16 mouse cellular contexts compared by ENCODE assay signal in the genomic region with DNA sequence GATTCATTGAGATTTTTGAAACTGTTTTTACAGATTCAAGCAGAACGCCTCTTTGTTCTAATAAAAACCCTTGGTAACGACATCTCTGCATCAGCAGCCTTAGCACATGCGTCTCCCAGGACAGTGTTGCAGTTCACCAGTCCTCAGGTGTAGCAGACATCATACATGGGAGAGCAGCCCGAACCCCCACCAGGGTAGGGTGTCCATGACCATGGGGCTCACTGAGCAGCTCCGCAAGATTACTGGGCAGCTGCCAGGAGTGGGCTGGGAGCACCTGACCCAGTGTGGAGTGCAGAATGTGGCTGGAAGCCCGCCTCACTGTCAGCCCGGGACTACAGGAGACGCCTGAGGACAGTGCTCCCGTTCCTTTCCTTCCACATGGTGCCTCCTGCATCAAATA. TPM values are rescaled to one million over a fixed set of nuclear protein-coding genes. Genes with fewer than 3 reads are reported as not detected.
DNase-seq lines count a peak whose midpoint lies in the region; ATAC-seq lines count a peak whose summit lies in the region.
"Had no signal": no experiment of that assay in that cellular context is flagged by ENCODE, and none has a peak within 500 bp of the region (broad histone marks: within the 10 kb centered on the region; RNA-seq: fewer than 3 reads in every experiment).

No protein-coding gene starts in this region.

- no peak overlapping the region for H3K4me3 ChIP-seq in liver, embryonic 11.5 days (ENCODE audit: low read depth, low read length)
- no peak overlapping the region for H3K4me3 ChIP-seq in kidney, embryonic 15.5 days (replicated peaks)
- H3K4me3 ChIP-seq in liver, embryonic 16.5 days (ENCODE audit: low read depth, low read length) = no peak overlapping the region
- H3K4me3 ChIP-seq: embryonic facial prominence, embryonic 13.5 days; forebrain, embryonic 15.5 days; left cerebral cortex, adult 2 months had no signal

- no peak for ATAC-seq in liver, embryonic 11.5 days (replicated peaks; ENCODE audit: low FRiP score)
- ATAC-seq in kidney, embryonic 15.5 days (replicated peaks; ENCODE audit: low FRiP score) = no peak
- no peak for ATAC-seq in liver, embryonic 16.5 days (ENCODE audit: low read depth)
- ATAC-seq: forebrain, embryonic 15.5 days; hindbrain, embryonic 16.5 days had no signal

- H3K27ac ChIP-seq in liver, embryonic 11.5 days (ENCODE audit: low read depth, low read length) = peak overlapping the region; percentile 94
- peak overlapping the region; percentile 89 for H3K27ac ChIP-seq in kidney, embryonic 15.5 days
- peak overlapping the region; percentile 93 for H3K27ac ChIP-seq in liver, embryonic 16.5 days (ENCODE audit: low read length)
- H3K27ac ChIP-seq: embryonic facial prominence, embryonic 13.5 days; forebrain, embryonic 15.5 days had no signal

- H3K4me2 ChIP-seq in liver, embryonic 11.5 days = no peak overlapping the region
- no peak overlapping the region for H3K4me2 ChIP-seq in kidney, embryonic 15.5 days
- no peak overlapping the region for H3K4me2 ChIP-seq in liver, embryonic 16.5 days (ENCODE audit: low read depth, low read length)
- H3K4me2 ChIP-seq: embryonic facial prominence, embryonic 13.5 days; forebrain, embryonic 15.5 days had no signal

- 72% methylated on average over 9 of the region's 9 CpGs for WGBS in liver, embryonic 11.5 days
- WGBS in kidney, embryonic 15.5 days = 88% methylated on average over 9 of the region's 9 CpGs
- 79% methylated on average over 9 of the region's 9 CpGs for WGBS in liver, embryonic 16.5 days (ENCODE audit: insufficient replicate concordance)

- H3K36me3 ChIP-seq in liver, embryonic 11.5 days (ENCODE audit: control insufficient read depth, insufficient read depth, low read length) = peaks cover 52% of the 10 kb centered on the region
- H3K36me3 ChIP-seq in kidney, embryonic 15.5 days = peaks cover 58% of the 10 kb centered on the region
- H3K36me3 ChIP-seq in liver, embryonic 16.5 days (ENCODE audit: control insufficient read depth, insufficient read depth) = peaks cover 48% of the 10 kb centered on the region

- no peak overlapping the region for H3K9ac ChIP-seq in liver, embryonic 11.5 days (ENCODE audit: low read depth, low read length)
- no peak overlapping the region for H3K9ac ChIP-seq in kidney, embryonic 15.5 days
- no peak overlapping the region for H3K9ac ChIP-seq in liver, embryonic 16.5 days (ENCODE audit: low read depth, low read length)
- H3K9ac ChIP-seq: embryonic facial prominence, embryonic 13.5 days; forebrain, embryonic 15.5 days had no signal

- peaks cover 35% of the 10 kb centered on the region for H3K4me1 ChIP-seq in liver, embryonic 11.5 days (replicated peaks; ENCODE audit: control insufficient read depth, insufficient read depth, low read length)
- H3K4me1 ChIP-seq in kidney, embryonic 15.5 days = peaks cover 51% of the 10 kb centered on the region
- H3K4me1 ChIP-seq in liver, embryonic 16.5 days (ENCODE audit: control insufficient read depth, low read depth, low read length) = peaks cover 37% of the 10 kb centered on the region

- no peaks in the 10 kb centered on the region for H3K9me3 ChIP-seq in liver, embryonic 11.5 days (ENCODE audit: control insufficient read depth, low read length)
- H3K9me3 ChIP-seq in kidney, embryonic 15.5 days (replicated peaks) = no peaks in the 10 kb centered on the region
- no peaks in the 10 kb centered on the region for H3K9me3 ChIP-seq in liver, embryonic 16.5 days (replicated peaks; ENCODE audit: control insufficient read depth, low read length)
- H3K9me3 ChIP-seq: embryonic facial prominence, embryonic 13.5 days; forebrain, embryonic 15.5 days had no signal

- DNase-seq in liver, embryonic 11.5 days (ENCODE audit: low spot score) = no peak
- DNase-seq in liver = no peak
- peak; percentile 71 for DNase-seq in kidney, adult 18-20 months
- no peak for DNase-seq in embryo, embryonic 10.5 days (ENCODE audit: low spot score)
- DNase-seq in cerebellum, adult 18-20 months = no peak
- DNase-seq: gastrocnemius, postnatal 25 days; right cerebral cortex, postnatal 14 days had no signal

- no peaks in the 10 kb centered on the region for H3K27me3 ChIP-seq in liver, embryonic 11.5 days (replicated peaks; ENCODE audit: control insufficient read depth, insufficient read depth, low read length)
- H3K27me3 ChIP-seq in kidney, embryonic 15.5 days = no peaks in the 10 kb centered on the region
- H3K27me3 ChIP-seq in liver, embryonic 16.5 days (ENCODE audit: control insufficient read depth, insufficient read depth, low read depth, low read length) = no peaks in the 10 kb centered on the region

RNA-seq across cellular contexts. Expression of a gene that starts 4.6 kb away (rescaled TPM):
- polyA plus RNA-seq in liver, embryonic 11.5 days (2014; fragmentation: Nextera tagmentation; extraction: Ambion mirVana) = 414 and 426 TPM in 2 replicates
- polyA plus RNA-seq in kidney, embryonic 15.5 days (2015; fragmentation: Nextera tagmentation; extraction: Ambion mirVana) = 51.8 and 61.1 TPM in 2 replicates
- 271 and 290 TPM in 2 replicates for polyA plus RNA-seq in liver, embryonic 16.5 days (2015; fragmentation: Nextera tagmentation; extraction: Ambion mirVana)

RNA-seq across cellular contexts. Expression of a gene that starts 9.9 kb away (rescaled TPM):
- polyA plus RNA-seq in liver, embryonic 11.5 days (2014; fragmentation: Nextera tagmentation; extraction: Ambion mirVana) = 20.3 and 22.5 TPM in 2 replicates
- polyA plus RNA-seq in kidney, embryonic 15.5 days (2015; fragmentation: Nextera tagmentation; extraction: Ambion mirVana) = 21.9 and 23.0 TPM in 2 replicates
- 11.8 and 12.2 TPM in 2 replicates for polyA plus RNA-seq in liver, embryonic 16.5 days (2015; fragmentation: Nextera tagmentation; extraction: Ambion mirVana)

RNA-seq across cellular contexts. Expression of a gene that starts 21.0 kb away (rescaled TPM):
- 0.08 TPM in 1 of 2 replicates, not detected in the other for polyA plus RNA-seq in liver, embryonic 11.5 days (2014; fragmentation: Nextera tagmentation; extraction: Ambion mirVana)
- polyA plus RNA-seq in kidney, embryonic 15.5 days (2015; fragmentation: Nextera tagmentation; extraction: Ambion mirVana) = 0.08 and 0.17 TPM in 2 replicates
- polyA plus RNA-seq in liver, embryonic 16.5 days (2015; fragmentation: Nextera tagmentation; extraction: Ambion mirVana) = 0.04 TPM in 1 of 2 replicates, not detected in the other
- polyA plus RNA-seq: embryonic facial prominence, embryonic 13.5 days; forebrain, embryonic 15.5 days; heart, embryonic 14.5 days; hindbrain, embryonic 16.5 days; limb, embryonic 14.5 days; stomach, embryonic 14.5 days had no signal

RNA-seq across cellular contexts. Expression of a gene that starts 46.4 kb away (rescaled TPM):
- 14.3 and 15.8 TPM in 2 replicates for polyA plus RNA-seq in liver, embryonic 11.5 days (2014; fragmentation: Nextera tagmentation; extraction: Ambion mirVana)
- 15.8 and 16.7 TPM in 2 replicates for polyA plus RNA-seq in kidney, embryonic 15.5 days (2015; fragmentation: Nextera tagmentation; extraction: Ambion mirVana)
- 5.3 and 5.6 TPM in 2 replicates for polyA plus RNA-seq in liver, embryonic 16.5 days (2015; fragmentation: Nextera tagmentation; extraction: Ambion mirVana)

RNA-seq across cellular contexts. Expression of a gene that starts 46.5 kb away (rescaled TPM):
- 17.2 and 18.5 TPM in 2 replicates for polyA plus RNA-seq in liver, embryonic 11.5 days (2014; fragmentation: Nextera tagmentation; extraction: Ambion mirVana)
- 12.6 and 13.8 TPM in 2 replicates for polyA plus RNA-seq in kidney, embryonic 15.5 days (2015; fragmentation: Nextera tagmentation; extraction: Ambion mirVana)
- 6.7 and 6.9 TPM in 2 replicates for polyA plus RNA-seq in liver, embryonic 16.5 days (2015; fragmentation: Nextera tagmentation; extraction: Ambion mirVana)
